Mouse (Mus musculus) gastrocnemius, postnatal 36 days (tissue): ENCODE results near the gene Chid1. TPM values are rescaled to one million over a fixed set of nuclear protein-coding genes. Genes with fewer than 3 reads are reported as not detected.
A peak's percentile ranks its signal among the peaks of the same experiment; 100 is the strongest.

Source experiments
- DNase-seq, 2 experiments: peaks; one replicate each; pipeline ENCODE4 v3.0.0; 2022
- intact Hi-C: fragments of 180-260 bp; cut with DNase I; formaldehyde crosslinking; loops from one replicate; pipeline ENCODE4 v1.15.1; 2025
- total RNA-seq, 2 experiments: library from RNA; stranded (reverse); gene quantifications; 2 replicates each; pipeline ENCODE4 v1.2.3; 2021

The Chid1 gene
- total RNA-seq, 2 experiments from 2014 or later: 13.9 to 14.5 TPM

GRCm38 (mm10) chr7:141466045-141466394, 73.6 kb downstream of the Chid1 start:
- intact Hi-C loops: no loop called here
- DNase-seq: no peak

- peak in 1 of 2 experiments; percentile 31 for DNase-seq
- intact Hi-C loops: no loop called here
Measured at GRCm38 (mm10) chr7:141465388-141466044, 74.1 kb downstream of the Chid1 start.

GRCm38 (mm10) chr7:141464603-141465201, 75.0 kb downstream of the Chid1 start:
- DNase-seq: no peak
- intact Hi-C loops: no loop called here

- DNase-seq: no peak
- intact Hi-C loops: no loop called here
Measured at GRCm38 (mm10) chr7:141463824-141464602, 75.6 kb downstream of the Chid1 start.

- intact Hi-C loops: no loop called here
- DNase-seq: peak in 1 of 2 experiments; percentile 27
Measured at GRCm38 (mm10) chr7:141462333-141462821, 77.3 kb downstream of the Chid1 start.

- intact Hi-C loops: no loop called here
- peak in 1 of 2 experiments; percentile 23 for DNase-seq
Measured at GRCm38 (mm10) chr7:141461521-141462332, 77.9 kb downstream of the Chid1 start.

GRCm38 (mm10) chr7:141460391-141461113, 79.1 kb downstream of the Chid1 start, which contains the start of gene Cracr2b:
Gene Cracr2b (plus strand): TSS chr7:141461094.
- intact Hi-C loops: no loop called here
- peak in 1 of 2 experiments; percentile 29 for DNase-seq

- intact Hi-C loops: no loop called here
- DNase-seq: no peak
Measured at GRCm38 (mm10) chr7:141460001-141460390, 79.7 kb downstream of the Chid1 start.

- intact Hi-C loops: no loop called here
- peak in 1 of 2 experiments; percentile 27 for DNase-seq
Measured at GRCm38 (mm10) chr7:141459301-141459711, 80.4 kb downstream of the Chid1 start.

GRCm38 (mm10) chr7:141458661-141459060, 81.0 kb downstream of the Chid1 start:
- intact Hi-C loops: no loop called here
- peak in 1 of 2 experiments; percentile 17 for DNase-seq

- DNase-seq: peak in 1 of 2 experiments; percentile 59
Measured at GRCm38 (mm10) chr7:141457986-141458660, 81.5 kb downstream of the Chid1 start.

GRCm38 (mm10) chr7:141457236-141457635, 82.4 kb downstream of the Chid1 start:
- intact Hi-C loops: no loop called here
- DNase-seq: no peak

More at GRCm38 (mm10) chr7:141457986-141458660, 81.5 kb downstream of the Chid1 start:
- intact Hi-C loops: no loop called here

- intact Hi-C loops: no loop called here
- peak in 1 of 2 experiments; percentile 26 for DNase-seq
Measured at GRCm38 (mm10) chr7:141456739-141457138, 82.9 kb downstream of the Chid1 start.

- intact Hi-C loops: no loop called here
- DNase-seq: peak; percentile 72
Measured at GRCm38 (mm10) chr7:141455610-141456314, 83.9 kb downstream of the Chid1 start.

GRCm38 (mm10) chr7:141454967-141455551, 84.6 kb downstream of the Chid1 start, which contains the start of gene Pnpla2:
Gene Pnpla2 (plus strand): TSS chr7:141455198.
- intact Hi-C loops: no loop called here
- peak; percentile 91 to 94 for DNase-seq

- intact Hi-C loops: no loop called here
- DNase-seq: no peak
Measured at GRCm38 (mm10) chr7:141453636-141454035, 86.0 kb downstream of the Chid1 start.

- no peak for DNase-seq
- intact Hi-C loops: no loop called here
Measured at GRCm38 (mm10) chr7:141451928-141452327, 87.7 kb downstream of the Chid1 start.
